ENCODE assay signal across 25 mouse cellular contexts in genomic region chr12:82197207-82197606, GRCm38 (mm10). TPM values are rescaled to one million over a fixed set of nuclear protein-coding genes. Genes with fewer than 3 reads are reported as not detected.
DNase-seq lines count a peak whose midpoint lies in the region; ATAC-seq and TF ChIP-seq lines count a peak whose summit lies in the region.
"Had no signal": no experiment of that assay in that cellular context is flagged by ENCODE, and none has a peak within 500 bp of the region (broad histone marks: within the 10 kb centered on the region; RNA-seq: fewer than 3 reads in every experiment).

No protein-coding gene starts in this region.

- no peak for DNase-seq in layer of hippocampus, adult 2 months (ENCODE audit: low spot score in 2 of 2)
- no peak for DNase-seq in layer of hippocampus, postnatal 36 days
- DNase-seq in retina, postnatal 1 day, result peak; percentile 33
- no peak for DNase-seq in retina, embryonic 14.5 days (ENCODE audit: low spot score)
- DNase-seq in lung, postnatal 14 days, result peak; percentile 56
- DNase-seq in cerebellum, adult 18-20 months, result no peak
- DNase-seq: adrenal gland, adult 2 months; adrenal gland, postnatal 14 days; B cell, adult 2 months; cerebellum, adult 11-12 months; cerebellum, adult 9-10 months; cerebellum, postnatal 14 days; gastrocnemius, postnatal 10 days; gastrocnemius, postnatal 36 days had no signal

- WGBS in forebrain, embryonic 13.5 days, result 79% methylated on average over 2 of the region's 2 CpGs

- no peaks in the 10 kb centered on the region for H3K27me3 ChIP-seq in forebrain, embryonic 13.5 days
- H3K27me3 ChIP-seq: CH12.LX; embryonic facial prominence, embryonic 12.5 days; embryonic facial prominence, embryonic 15.5 days; forebrain, embryonic 15.5 days; hindbrain, embryonic 13.5 days; Patski had no signal

- no peaks in the 10 kb centered on the region for H3K36me3 ChIP-seq in forebrain, embryonic 13.5 days (ENCODE audit: poor library complexity, severe bottlenecking)
- H3K36me3 ChIP-seq: embryonic facial prominence, embryonic 12.5 days; embryonic facial prominence, embryonic 15.5 days; forebrain, embryonic 15.5 days; hindbrain, embryonic 10.5 days; hindbrain, embryonic 13.5 days had no signal

- H3K9me3 ChIP-seq in forebrain, embryonic 13.5 days (replicated peaks), result no peaks in the 10 kb centered on the region
- H3K9me3 ChIP-seq: embryonic facial prominence, embryonic 12.5 days; embryonic facial prominence, embryonic 15.5 days; forebrain, embryonic 15.5 days; G1E; hindbrain, embryonic 10.5 days; hindbrain, embryonic 13.5 days had no signal

- TF ChIP-seq CTCF in layer of hippocampus, adult 2 months (conservative IDR thresholded peaks at IDR 0.05), result no peak

- H3K9ac ChIP-seq in forebrain, embryonic 13.5 days, result no peak overlapping the region
- H3K9ac ChIP-seq: embryonic facial prominence, embryonic 12.5 days; embryonic facial prominence, embryonic 15.5 days; forebrain, embryonic 15.5 days; hindbrain, embryonic 13.5 days had no signal

- H3K4me1 ChIP-seq in forebrain, embryonic 13.5 days, result peaks cover 22% of the 10 kb centered on the region

- H3K4me2 ChIP-seq in forebrain, embryonic 13.5 days, result no peak overlapping the region
- H3K4me2 ChIP-seq: embryonic facial prominence, embryonic 12.5 days; embryonic facial prominence, embryonic 15.5 days; forebrain, embryonic 15.5 days; heart, embryonic 11.5 days; hindbrain, embryonic 13.5 days had no signal

- peak overlapping the region; percentile 18; the same call in 1 of the 2 replicates for H3K27ac ChIP-seq in layer of hippocampus, adult 2 months
- no peak overlapping the region for H3K27ac ChIP-seq in forebrain, embryonic 13.5 days
- H3K27ac ChIP-seq: embryonic facial prominence, embryonic 12.5 days; embryonic facial prominence, embryonic 15.5 days; hindbrain, embryonic 13.5 days had no signal

- ATAC-seq in megakaryocyte-erythroid progenitor cell, adult 5-6 weeks (replicated peaks; ENCODE audit: low FRiP score, low TSS enrichment, poor library complexity, severe bottlenecking), result 0 out of 2 replicates have a peak, but pooled peaks have one; percentile 15
- ATAC-seq in forebrain, embryonic 13.5 days, result no peak
- ATAC-seq: Patski had no signal

- no peak overlapping the region for H3K4me3 ChIP-seq in layer of hippocampus, adult 2 months
- no peak overlapping the region for H3K4me3 ChIP-seq in forebrain, embryonic 13.5 days
- H3K4me3 ChIP-seq: embryonic facial prominence, embryonic 12.5 days; embryonic facial prominence, embryonic 15.5 days; forebrain, embryonic 15.5 days; hindbrain, embryonic 10.5 days; hindbrain, embryonic 13.5 days had no signal

RNA-seq across cellular contexts. Expression of gene Sipa1l1, which starts 28.1 kb away (rescaled TPM):
- total RNA-seq in layer of hippocampus, adult 2 months (2021), result 100 to 1,000 TPM; 233 to 244 TPM
- 100 to 1,000 TPM; 208 to 226 TPM for total RNA-seq in layer of hippocampus, postnatal 36 days (2021)
- 47.1 and 51.3 TPM in 2 replicates for total RNA-seq in megakaryocyte-erythroid progenitor cell, adult 5-6 weeks (2014; fragmentation: Nextera tagmentation)
- 26.9 and 49.6 TPM in 2 replicates for total RNA-seq in megakaryocyte-erythroid progenitor cell, adult 5-6 weeks (2017)
- polyA plus RNA-seq in forebrain, embryonic 13.5 days (2015; fragmentation: Nextera tagmentation; extraction: Ambion mirVana), result 19.3 and 23.6 TPM in 2 replicates

Comparison
In these comparisons a context has a peak if more than half of its experiments do, and no peak if none do; other contexts are left out.
1. DNase-seq: peak in retina, postnatal 1 day (single experiment) and lung, postnatal 14 days (single experiment); none in layer of hippocampus, adult 2 months (0 of 2), layer of hippocampus, postnatal 36 days (0 of 2), retina, embryonic 14.5 days (single experiment) and cerebellum, adult 18-20 months (0 of 2).
2. RNA of gene Sipa1l1, which starts 28.1 kb away (total RNA-seq): 233 to 244 TPM in layer of hippocampus, adult 2 months and 208 to 226 TPM in layer of hippocampus, postnatal 36 days; 26.9 to 51.3 TPM in megakaryocyte-erythroid progenitor cell, adult 5-6 weeks; every median in the first group is over 4 times any median in the second.